Mouse (Mus musculus): Measurements from ENCODE around the gene Large1. TPM values are rescaled to one million over a fixed set of nuclear protein-coding genes. Genes with fewer than 3 reads are reported as not detected.
A peak's percentile ranks its signal among the peaks of the same experiment; 100 is the strongest.

The Large1 gene
- polyA plus RNA-seq, 1 experiment = 8.4 TPM

GRCm38 (mm10) chr8:72835863-72836262 is 517.5 kb downstream of the Large1 start:
- no peak for TF ChIP-seq POLR2A (IDR thresholded peaks at IDR 0.05; ENCODE audit: borderline replicate concordance, low read depth, low read length)
- no peak for TF ChIP-seq CTCF (IDR thresholded peaks at IDR 0.05; ENCODE audit: low read depth, low read length)
- Histone ChIP-seq H3K4me3 (ENCODE audit: insufficient read depth, low read length) (no peak overlapping the region), H3K27ac (ENCODE audit: insufficient read depth, low read depth, low read length) (no peak overlapping the region), H3K4me1 (ENCODE audit: control insufficient read depth, insufficient read depth, low read length) (peaks cover 8% of the 10 kb centered on the region)

GRCm38 (mm10) chr8:72833112-72833511 is 520.2 kb downstream of the Large1 start:
- TF ChIP-seq POLR2A (IDR thresholded peaks at IDR 0.05; ENCODE audit: borderline replicate concordance, low read depth, low read length) (no peak), CTCF (IDR thresholded peaks at IDR 0.05; ENCODE audit: low read depth, low read length) (no peak)
- H3K27ac ChIP-seq (ENCODE audit: insufficient read depth, low read depth, low read length) = no peak overlapping the region
- H3K4me3 ChIP-seq (ENCODE audit: insufficient read depth, low read length) = no peak overlapping the region
- H3K4me1 ChIP-seq (ENCODE audit: control insufficient read depth, insufficient read depth, low read length) = peaks cover 8% of the 10 kb centered on the region

GRCm38 (mm10) chr8:72832371-72832770 is 521.0 kb downstream of the Large1 start:
- H3K4me1 ChIP-seq (ENCODE audit: control insufficient read depth, insufficient read depth, low read length) = peaks cover 8% of the 10 kb centered on the region
- TF ChIP-seq POLR2A (IDR thresholded peaks at IDR 0.05; ENCODE audit: borderline replicate concordance, low read depth, low read length) = no peak
- no peak for TF ChIP-seq CTCF (IDR thresholded peaks at IDR 0.05; ENCODE audit: low read depth, low read length)
- no peak overlapping the region for H3K27ac ChIP-seq (ENCODE audit: insufficient read depth, low read depth, low read length)
- H3K4me3 ChIP-seq (ENCODE audit: insufficient read depth, low read length) = no peak overlapping the region

GRCm38 (mm10) chr8:72817655-72818349 is 535.5 kb downstream of the Large1 start:
- H3K27ac ChIP-seq (ENCODE audit: insufficient read depth, low read depth, low read length) = no peak overlapping the region
- H3K4me3 ChIP-seq (ENCODE audit: insufficient read depth, low read length) = no peak overlapping the region
- H3K4me1 ChIP-seq (ENCODE audit: control insufficient read depth, insufficient read depth, low read length) = peaks cover 22% of the 10 kb centered on the region
- TF ChIP-seq POLR2A (IDR thresholded peaks at IDR 0.05; ENCODE audit: borderline replicate concordance, low read depth, low read length) = no peak
- TF ChIP-seq CTCF (IDR thresholded peaks at IDR 0.05; ENCODE audit: low read depth, low read length) = no peak

GRCm38 (mm10) chr8:72816679-72817078 is 536.7 kb downstream of the Large1 start:
- TF ChIP-seq CTCF (IDR thresholded peaks at IDR 0.05; ENCODE audit: low read depth, low read length) = no peak
- no peak for TF ChIP-seq POLR2A (IDR thresholded peaks at IDR 0.05; ENCODE audit: borderline replicate concordance, low read depth, low read length)
- peaks cover 22% of the 10 kb centered on the region for H3K4me1 ChIP-seq (ENCODE audit: control insufficient read depth, insufficient read depth, low read length)
- no peak overlapping the region for H3K4me3 ChIP-seq (ENCODE audit: insufficient read depth, low read length)
- H3K27ac ChIP-seq (ENCODE audit: insufficient read depth, low read depth, low read length) = no peak overlapping the region

GRCm38 (mm10) chr8:72815681-72816080 is 537.7 kb downstream of the Large1 start:
- TF ChIP-seq CTCF (IDR thresholded peaks at IDR 0.05; ENCODE audit: low read depth, low read length) = no peak
- TF ChIP-seq POLR2A (IDR thresholded peaks at IDR 0.05; ENCODE audit: borderline replicate concordance, low read depth, low read length) = no peak
- no peak overlapping the region for H3K4me3 ChIP-seq (ENCODE audit: insufficient read depth, low read length)
- H3K27ac ChIP-seq (ENCODE audit: insufficient read depth, low read depth, low read length) = peak overlapping the region; percentile 56
- H3K4me1 ChIP-seq (ENCODE audit: control insufficient read depth, insufficient read depth, low read length) = peaks cover 22% of the 10 kb centered on the region

GRCm38 (mm10) chr8:72812690-72813089 is 540.6 kb downstream of the Large1 start:
- H3K27ac ChIP-seq (ENCODE audit: insufficient read depth, low read depth, low read length) = no peak overlapping the region
- H3K4me1 ChIP-seq (ENCODE audit: control insufficient read depth, insufficient read depth, low read length) = peaks cover 18% of the 10 kb centered on the region
- H3K4me3 ChIP-seq (ENCODE audit: insufficient read depth, low read length) = no peak overlapping the region
- TF ChIP-seq POLR2A (IDR thresholded peaks at IDR 0.05; ENCODE audit: borderline replicate concordance, low read depth, low read length) (no peak), CTCF (IDR thresholded peaks at IDR 0.05; ENCODE audit: low read depth, low read length) (no peak)

GRCm38 (mm10) chr8:72801583-72801982 is 551.8 kb downstream of the Large1 start:
- TF ChIP-seq CTCF (IDR thresholded peaks at IDR 0.05; ENCODE audit: low read depth, low read length) (no peak), POLR2A (IDR thresholded peaks at IDR 0.05; ENCODE audit: borderline replicate concordance, low read depth, low read length) (no peak)
- Histone ChIP-seq H3K4me1 (ENCODE audit: control insufficient read depth, insufficient read depth, low read length) (no peaks in the 10 kb centered on the region), H3K4me3 (ENCODE audit: insufficient read depth, low read length) (no peak overlapping the region), H3K27ac (ENCODE audit: insufficient read depth, low read depth, low read length) (no peak overlapping the region)

GRCm38 (mm10) chr8:72780644-72781043 is 572.7 kb downstream of the Large1 start:
- TF ChIP-seq POLR2A (IDR thresholded peaks at IDR 0.05; ENCODE audit: borderline replicate concordance, low read depth, low read length) (no peak), CTCF (IDR thresholded peaks at IDR 0.05; ENCODE audit: low read depth, low read length) (no peak)
- no peak overlapping the region for H3K4me3 ChIP-seq (ENCODE audit: insufficient read depth, low read length)
- H3K4me1 ChIP-seq (ENCODE audit: control insufficient read depth, insufficient read depth, low read length) = no peaks in the 10 kb centered on the region
- no peak overlapping the region for H3K27ac ChIP-seq (ENCODE audit: insufficient read depth, low read depth, low read length)

- Histone ChIP-seq H3K4me1 (ENCODE audit: control insufficient read depth, insufficient read depth, low read length) (no peaks in the 10 kb centered on the region), H3K27ac (ENCODE audit: insufficient read depth, low read depth, low read length) (no peak overlapping the region), H3K4me3 (ENCODE audit: insufficient read depth, low read length) (no peak overlapping the region)
- no peak for TF ChIP-seq CTCF (IDR thresholded peaks at IDR 0.05; ENCODE audit: low read depth, low read length)
- no peak for TF ChIP-seq POLR2A (IDR thresholded peaks at IDR 0.05; ENCODE audit: borderline replicate concordance, low read depth, low read length)
These were observed 575.5 kb downstream of the Large1 start for GRCm38 (mm10) chr8:72777797-72778196.

Data from bone marrow macrophage, adult 2 months (primary cell).